Mouse (Mus musculus) kidney, postnatal 0 days (tissue): Measurements from ENCODE around the gene Cblb. TPM values are rescaled to one million over a fixed set of nuclear protein-coding genes. Genes with fewer than 3 reads are reported as not detected.
A peak's percentile ranks its signal among the peaks of the same experiment; 100 is the strongest.

Experiments
- ATAC-seq: fragments of 200-750 bp; cut with Nextera tagmentation; replicated peaks from 2 replicates; pipeline ENCODE4 v1.8.0; 2017; ENCODE audit warnings: low read depth, moderate number of reproducible peaks, moderate TSS enrichment, moderate library complexity; ENCODE audit not compliant: low FRiP score
- DNase-seq: peaks from one replicate; pipeline ENCODE4 v3.0.0-alpha.2; 2016; ENCODE audit warnings: low spot score
- H3K27ac ChIP-seq: fragments of 300-500 bp; sonication (generic); 2 replicates; pipeline ENCODE4 v1.5.1; 2014; ENCODE audit warnings: mild to moderate bottlenecking
- H3K27me3 ChIP-seq: fragments of 300-500 bp; sonication (generic); 2 replicates; pipeline ENCODE4 v1.6.1; 2014; ENCODE audit warnings: low read length, mixed read lengths; ENCODE audit not compliant: insufficient read depth
- H3K36me3 ChIP-seq: fragments of 300-500 bp; sonication (generic); 2 replicates; pipeline ENCODE4 v1.6.1; 2014; ENCODE audit warnings: low read length, mixed read lengths; ENCODE audit not compliant: insufficient read depth
- H3K4me1 ChIP-seq: fragments of 300-500 bp; sonication (generic); replicated peaks from 2 replicates; pipeline ENCODE4 v1.6.1; 2014; ENCODE audit warnings: antibody characterized with exemption, low read length, mixed read lengths; ENCODE audit not compliant: insufficient read depth
- H3K4me2 ChIP-seq: fragments of 300-500 bp; sonication (generic); 2 replicates; pipeline ENCODE4 v1.6.1; 2014; ENCODE audit warnings: mild to moderate bottlenecking, low read length, moderate library complexity, mixed read lengths
- H3K4me3 ChIP-seq: fragments of 300-500 bp; sonication (generic); replicated peaks from 2 replicates; pipeline ENCODE4 v1.5.1; 2014; ENCODE audit warnings: low read depth, low read length
- H3K9ac ChIP-seq: fragments of 300-500 bp; sonication (generic); 2 replicates; pipeline ENCODE4 v1.6.1; 2014; ENCODE audit warnings: low read depth, low read length
- H3K9me3 ChIP-seq: fragments of 300-500 bp; sonication (generic); replicated peaks from 2 replicates; pipeline ENCODE4 v1.6.1; 2016; ENCODE audit warnings: low read length, inconsistent platforms, mixed read lengths
- CTCF ChIP-seq: IDR thresholded peaks from 2 replicates; pipeline ENCODE4 v1.5.1; 2016; ENCODE audit warnings: antibody characterized with exemption, low read depth, mild to moderate bottlenecking, moderate library complexity
- WGBS: fragments of 180-500 bp; shearing (Covaris S2); extraction: QIAGEN DNeasy Blood & Tissue Kit; methylation state at CpG from one replicate; pipeline ENCODE4 v1.1.7; 2014; 5-methylcytosine and 5-hydroxymethylcytosine counted together
- polyA plus RNA-seq: library from polyadenylated mRNA; unstranded; fragments of >200 nt; fragmentation: Nextera tagmentation; extraction: Ambion mirVana; gene quantifications from 2 replicates; pipeline ENCODE4 v1.2.1, GENCODE M21; 2015

Gene Cblb
- polyA plus RNA-seq, 1 experiment from 2014 or later = 7.1 TPM

GRCm38 (mm10) chr16:52125896-52126295, 94.9 kb downstream of the Cblb start:
- Histone ChIP-seq H3K4me1 (no peaks in the 10 kb centered on the region), H3K4me3 (no peak overlapping the region), H3K36me3 (no peaks in the 10 kb centered on the region), H3K4me2 (no peak overlapping the region), H3K9me3 (no peaks in the 10 kb centered on the region), H3K27me3 (no peaks in the 10 kb centered on the region), H3K9ac (no peak overlapping the region), H3K27ac (no peak overlapping the region)
- DNase-seq = no peak
- ATAC-seq = no peak
- WGBS = 94% methylated on average over 4 of the region's 4 CpGs
- TF ChIP-seq CTCF = no peak

DNA sequence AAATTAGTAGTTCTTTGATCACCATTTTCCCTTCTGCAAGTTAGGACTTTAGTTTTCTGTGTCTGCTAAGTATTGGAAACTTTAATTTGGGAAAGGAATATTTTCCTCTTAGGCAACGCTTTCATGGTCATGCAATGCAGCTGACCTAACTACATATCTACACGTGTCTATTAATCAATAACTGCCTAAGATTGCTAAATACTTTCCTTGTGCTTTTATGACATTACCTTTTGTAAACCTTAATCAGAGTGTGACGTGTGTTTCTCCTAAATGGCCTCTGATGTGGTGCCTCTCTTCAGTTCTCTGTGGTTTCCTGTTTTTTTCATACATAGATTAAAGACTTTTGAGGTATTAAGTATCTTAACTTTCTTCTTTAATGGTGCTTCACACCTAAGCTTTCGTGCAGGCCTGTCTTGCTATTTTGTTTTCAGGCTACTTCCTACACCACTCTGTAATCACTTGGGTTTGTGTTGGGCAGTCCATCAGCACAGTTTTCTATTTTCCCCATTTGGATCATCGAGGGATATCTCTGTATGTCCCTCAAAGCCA, 98.4 kb downstream of the Cblb start:
- Histone ChIP-seq H3K4me2 (no peak overlapping the region), H3K27me3 (no peaks in the 10 kb centered on the region), H3K36me3 (no peaks in the 10 kb centered on the region), H3K9me3 (no peaks in the 10 kb centered on the region), H3K4me3 (no peak overlapping the region), H3K9ac (no peak overlapping the region), H3K4me1 (no peaks in the 10 kb centered on the region), H3K27ac (no peak overlapping the region)
- WGBS = 77% methylated on average over 5 of the region's 5 CpGs
- ATAC-seq (no peak), DNase-seq (no peak)
- no peak for TF ChIP-seq CTCF

- no peak for ATAC-seq
- WGBS = 79% methylated on average over 11 of the region's 11 CpGs
- no peak for TF ChIP-seq CTCF
These were observed 101.9 kb downstream of the Cblb start for GRCm38 (mm10) chr16:52132808-52133490.

DNA sequence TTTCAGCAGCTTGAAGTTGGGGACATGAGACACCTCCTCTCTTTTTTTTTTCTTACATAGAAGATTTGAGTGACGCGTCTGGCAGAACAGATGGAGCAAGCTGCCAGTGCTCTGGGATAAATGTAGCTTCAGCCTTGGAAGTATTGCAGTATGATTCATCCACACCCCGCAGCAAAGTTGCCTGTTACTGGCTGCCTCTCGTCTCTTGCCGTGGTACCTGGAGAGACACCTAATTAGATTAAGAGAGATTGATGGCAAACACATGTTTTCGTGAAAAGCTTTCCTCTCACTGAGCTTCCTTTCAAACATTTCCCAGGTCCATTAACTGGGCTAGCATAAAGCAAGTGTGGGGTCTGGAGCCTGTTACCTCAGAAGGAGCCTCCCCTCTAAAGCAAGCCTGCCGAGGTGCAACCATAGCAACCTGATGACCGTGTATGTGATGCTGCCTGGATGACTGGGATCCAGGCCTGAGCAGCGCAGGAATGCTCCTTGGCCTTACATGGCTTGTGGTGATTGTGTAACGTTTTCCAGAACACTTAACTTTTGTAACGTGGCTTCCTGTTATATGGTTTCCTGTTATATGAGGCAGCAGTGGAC, 103.7 kb downstream of the Cblb start:
- WGBS = 59% methylated on average over 11 of the region's 11 CpGs
- H3K27ac ChIP-seq = no peak overlapping the region
- no peak overlapping the region for H3K4me2 ChIP-seq
- H3K27me3 ChIP-seq = no peaks in the 10 kb centered on the region
- H3K36me3 ChIP-seq = 0 out of 2 replicates have a peak, but pooled peaks cover 5% of the 10 kb centered on the region
- TF ChIP-seq CTCF = no peak
- no peaks in the 10 kb centered on the region for H3K9me3 ChIP-seq
- no peak overlapping the region for H3K4me3 ChIP-seq
- no peaks in the 10 kb centered on the region for H3K4me1 ChIP-seq
- DNase-seq = no peak
- no peak overlapping the region for H3K9ac ChIP-seq
- peak; percentile 57; the same call in 1 of the 2 replicates for ATAC-seq

More at GRCm38 (mm10) chr16:52132808-52133490, 101.9 kb downstream of the Cblb start:
- Histone ChIP-seq H3K36me3 (no peaks in the 10 kb centered on the region), H3K27me3 (no peaks in the 10 kb centered on the region), H3K9ac (no peak overlapping the region), H3K4me3 (no peak overlapping the region), H3K27ac (no peak overlapping the region), H3K4me2 (no peak overlapping the region), H3K9me3 (no peaks in the 10 kb centered on the region), H3K4me1 (no peaks in the 10 kb centered on the region)
- no peak for DNase-seq

DNA sequence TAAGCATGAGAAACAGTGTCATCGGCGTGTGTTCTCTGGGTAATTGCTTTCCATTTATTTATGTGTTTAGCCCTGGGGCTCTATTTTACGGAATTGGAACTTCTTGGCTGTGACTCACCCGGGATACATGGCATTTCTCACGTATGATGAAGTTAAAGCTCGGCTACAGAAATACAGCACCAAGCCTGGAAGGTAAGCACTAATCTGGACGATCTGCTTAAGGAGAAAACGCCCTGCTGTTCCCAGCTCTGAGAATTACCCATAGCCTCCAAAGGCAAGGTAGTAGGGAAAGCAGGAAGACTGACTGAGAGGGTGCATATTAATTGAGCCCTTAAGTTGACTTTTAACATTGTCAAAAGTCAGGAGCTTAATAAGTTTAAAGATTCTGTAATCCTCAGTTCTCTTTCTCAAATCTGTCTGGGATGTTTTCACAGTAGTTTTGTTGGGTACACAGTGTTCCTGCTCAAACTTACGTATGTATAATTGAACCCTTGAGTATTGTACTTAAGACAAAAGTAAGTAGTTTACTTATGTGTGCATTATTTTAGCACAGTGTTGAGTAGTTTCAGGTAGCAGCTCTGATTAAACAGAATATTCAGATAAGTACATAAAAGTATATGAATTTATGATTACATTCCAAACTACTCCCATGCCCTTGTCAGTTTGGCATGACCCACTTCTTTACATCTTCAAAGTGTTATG, 104.8 kb downstream of the Cblb start:
- Histone ChIP-seq H3K4me1 (no peaks in the 10 kb centered on the region), H3K4me2 (no peak overlapping the region), H3K4me3 (no peak overlapping the region), H3K36me3 (0 out of 2 replicates have a peak, but pooled peaks cover 5% of the 10 kb centered on the region), H3K9me3 (no peaks in the 10 kb centered on the region), H3K27me3 (no peaks in the 10 kb centered on the region), H3K27ac (no peak overlapping the region), H3K9ac (no peak overlapping the region)
- 72% methylated on average over 9 of the region's 9 CpGs for WGBS
- ATAC-seq (no peak), DNase-seq (no peak)
- no peak for TF ChIP-seq CTCF

DNA sequence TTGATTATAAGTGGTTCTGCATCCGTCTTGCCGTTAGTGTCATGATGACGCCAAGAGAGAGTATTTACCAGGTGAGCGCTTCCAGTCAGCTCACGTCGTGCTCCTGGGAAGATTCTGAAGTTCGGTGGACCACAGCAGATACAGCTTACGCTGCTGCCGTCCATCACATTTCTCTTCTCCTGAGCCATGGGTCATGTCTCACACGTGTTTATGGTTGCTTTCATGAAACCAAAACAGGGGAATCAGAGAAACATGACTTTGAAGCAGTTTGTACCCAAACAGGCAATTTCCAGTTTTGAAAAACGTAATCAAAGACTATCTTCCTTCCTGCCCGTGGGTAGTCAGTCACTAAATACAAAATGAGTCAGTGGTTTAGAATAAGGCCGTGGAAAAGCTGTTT, 112.1 kb downstream of the Cblb start:
- no peak overlapping the region for H3K4me2 ChIP-seq
- H3K27me3 ChIP-seq = no peaks in the 10 kb centered on the region
- WGBS = 80% methylated on average over 13 of the region's 13 CpGs
- no peak for TF ChIP-seq CTCF
- no peak overlapping the region for H3K9ac ChIP-seq
- H3K4me3 ChIP-seq = no peak overlapping the region
- H3K36me3 ChIP-seq = peaks cover 16% of the 10 kb centered on the region; the same call in 1 of the 2 replicates
- no peaks in the 10 kb centered on the region for H3K4me1 ChIP-seq
- DNase-seq = no peak
- ATAC-seq = no peak
- no peak overlapping the region for H3K27ac ChIP-seq
- no peaks in the 10 kb centered on the region for H3K9me3 ChIP-seq
